Mouse (Mus musculus): ENCODE results near the gene Sod1.

DNA sequence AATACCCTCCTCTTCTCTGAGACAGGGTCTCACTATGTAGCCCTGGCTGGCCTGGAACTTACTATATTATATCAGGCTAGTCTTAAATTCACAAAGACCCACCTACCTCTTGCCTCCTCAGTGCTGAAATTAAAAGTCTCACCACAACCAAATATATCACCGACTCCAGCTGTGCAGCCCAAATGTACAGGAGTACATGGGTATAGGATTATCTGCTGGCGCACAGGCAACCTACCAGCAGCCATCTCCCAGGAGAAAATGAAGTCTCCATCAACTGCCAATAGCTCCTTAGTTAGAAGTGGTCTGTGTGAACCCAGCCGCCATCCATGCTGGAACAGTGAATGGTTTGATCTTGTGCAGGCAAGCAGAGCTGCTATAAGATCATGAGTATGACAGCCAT lies 42.1 kb upstream of the Sod1 start:
- TF ChIP-seq CTCF (IDR thresholded peaks at IDR 0.05; ENCODE audit: low read depth, low read length): no peak
- no peak for TF ChIP-seq POLR2A (IDR thresholded peaks at IDR 0.05; ENCODE audit: extremely low read depth, insufficient read depth, low read length)

Data from liver, adult 2 months (tissue).